Mouse (Mus musculus) urinary bladder, postnatal 36 days (tissue): Measurements from ENCODE around the gene Hdc.
"Not testable (repeated sequence)": the region's sequence is repeated elsewhere in the genome, so short reads cannot be mapped to it uniquely, and the experiment has no call there.

Source experiments
- DNase-seq, 2 experiments: peaks; one replicate each; pipeline ENCODE4 v3.0.0; 2022; ENCODE audit warnings: low spot score in 2 of 2, mixed read lengths in 1 of 2

The Hdc gene

DNA sequence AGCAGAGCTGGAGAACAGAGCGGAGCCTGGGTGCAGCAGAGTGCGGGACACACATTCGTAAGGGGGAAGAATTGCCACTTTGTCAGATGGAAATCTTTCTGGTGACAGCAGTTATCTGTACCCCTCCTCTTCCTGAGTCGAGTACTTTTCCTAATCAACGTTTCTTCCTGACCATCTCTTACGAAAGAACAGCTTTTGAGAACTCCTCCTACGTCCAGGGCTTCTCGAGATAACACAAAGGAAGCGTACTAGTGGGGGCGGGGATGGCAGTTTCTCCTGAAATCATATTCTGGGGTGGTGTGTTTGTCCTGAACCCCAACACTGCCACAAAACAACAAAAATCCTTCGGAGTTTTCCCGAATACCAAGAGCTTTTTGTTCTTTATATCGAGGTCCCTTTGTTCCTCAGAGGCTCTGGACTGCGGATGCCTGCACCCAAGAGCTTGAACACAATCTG is at the start of gene Hdc:
Hdc (minus strand) TSS at position 51 of the 456 bp plus-strand sequence.
- DNase-seq, result no peak

- DNase-seq, result no peak
These were observed 49.6 kb upstream of the Hdc start for GRCm38 (mm10) chr2:126668621-126669252.

- DNase-seq, result no peak
These were observed 46.9 kb upstream of the Hdc start for GRCm38 (mm10) chr2:126665984-126666383.

DNA sequence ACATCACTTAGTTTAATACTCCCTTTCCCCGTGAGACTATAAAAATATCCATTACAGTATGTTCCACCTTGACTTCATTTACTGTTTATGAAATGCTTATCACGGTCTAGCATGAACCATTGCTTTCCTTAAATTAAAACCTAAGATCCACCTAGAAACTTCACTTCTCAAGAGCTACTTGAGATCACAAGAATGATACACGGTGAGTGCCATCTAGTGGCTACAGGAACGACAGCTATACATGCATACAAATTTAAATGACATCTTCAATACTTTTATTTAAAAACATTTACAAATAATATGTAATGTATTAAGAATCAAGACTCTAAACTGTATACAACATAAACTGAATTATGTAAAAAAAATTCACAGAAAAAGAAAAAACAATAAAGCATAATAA is 44.4 kb upstream of the Hdc start:
- DNase-seq, result no peak

GRCm38 (mm10) chr2:126652929-126653328 is 33.8 kb upstream of the Hdc start:
- DNase-seq, result no peak

- DNase-seq, result no peak
These were observed 28.7 kb upstream of the Hdc start for GRCm38 (mm10) chr2:126647762-126648161.

- DNase-seq, result no peak
These were observed 27.4 kb upstream of the Hdc start for GRCm38 (mm10) chr2:126646461-126646860.

- DNase-seq, result no peak
These were observed 25.7 kb upstream of the Hdc start for GRCm38 (mm10) chr2:126644768-126645167.

- no peak for DNase-seq
These were observed 21.2 kb upstream of the Hdc start for GRCm38 (mm10) chr2:126640298-126640697.

GRCm38 (mm10) chr2:126635939-126636823 is 17.1 kb upstream of the Hdc start:
- no peak for DNase-seq

- no peak for DNase-seq
These were observed 14.1 kb upstream of the Hdc start for GRCm38 (mm10) chr2:126633165-126633564.

GRCm38 (mm10) chr2:126628455-126628995 is 9.4 kb upstream of the Hdc start:
- no peak for DNase-seq

- no peak for DNase-seq
These were observed 4.0 kb upstream of the Hdc start for GRCm38 (mm10) chr2:126623138-126623537.

- DNase-seq, result no peak
These were observed 3.4 kb upstream of the Hdc start for GRCm38 (mm10) chr2:126622455-126622854.

GRCm38 (mm10) chr2:126618470-126619179 is 474 bp downstream of the Hdc start:
- no peak for DNase-seq

DNA sequence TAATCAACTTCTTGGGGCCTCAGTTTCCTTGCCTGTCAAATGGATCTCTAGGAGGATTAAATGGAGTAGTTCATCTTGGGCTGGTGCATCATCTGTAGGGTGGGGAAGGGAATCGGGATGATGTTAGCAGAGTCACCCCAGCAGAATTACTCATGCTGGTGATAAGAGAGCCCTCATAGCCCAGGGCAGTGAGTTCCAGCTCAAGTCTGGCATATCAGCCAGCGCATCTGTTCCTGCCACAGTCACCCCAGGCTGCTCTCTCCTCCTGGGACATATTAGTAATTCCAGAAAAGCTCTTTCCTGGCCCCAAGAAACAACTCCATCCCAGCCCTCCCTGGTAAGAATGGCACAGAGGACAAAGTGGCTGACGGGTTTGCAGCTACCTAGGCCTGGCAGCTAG is 3.7 kb downstream of the Hdc start:
- no peak for DNase-seq

- not testable (repeated sequence) for DNase-seq
These were observed 9.5 kb downstream of the Hdc start for GRCm38 (mm10) chr2:126609600-126609999.

- no peak for DNase-seq
These were observed 11.4 kb downstream of the Hdc start for GRCm38 (mm10) chr2:126607553-126608203.

DNA sequence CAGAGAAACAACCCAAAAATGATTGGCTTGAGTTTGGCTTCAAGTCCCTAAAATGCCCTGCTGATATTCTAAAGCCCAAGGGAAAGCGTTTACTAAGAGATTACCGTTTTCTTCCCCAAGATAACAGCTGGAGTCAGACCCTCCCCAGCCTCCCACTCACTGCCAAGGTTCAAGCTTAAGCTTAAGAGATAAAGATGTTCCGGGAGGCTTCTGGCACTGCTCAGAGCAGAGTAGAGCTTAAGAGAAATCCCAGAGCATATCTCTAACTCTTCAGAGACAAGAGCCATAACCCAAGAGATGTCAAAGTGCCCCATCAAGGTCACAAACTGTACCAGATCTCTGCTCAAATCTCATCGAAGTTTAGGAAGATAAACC is 12.4 kb downstream of the Hdc start:
- no peak for DNase-seq

GRCm38 (mm10) chr2:126606061-126606687 is 12.9 kb downstream of the Hdc start:
- peak in 1 of 2 experiments; percentile 20 for DNase-seq
